Mouse (Mus musculus): ENCODE measurements around the gene Arid3c.
"Not testable (repeated sequence)": the region's sequence is repeated elsewhere in the genome, so short reads cannot be mapped to it uniquely, and the experiment has no call there.

DNA sequence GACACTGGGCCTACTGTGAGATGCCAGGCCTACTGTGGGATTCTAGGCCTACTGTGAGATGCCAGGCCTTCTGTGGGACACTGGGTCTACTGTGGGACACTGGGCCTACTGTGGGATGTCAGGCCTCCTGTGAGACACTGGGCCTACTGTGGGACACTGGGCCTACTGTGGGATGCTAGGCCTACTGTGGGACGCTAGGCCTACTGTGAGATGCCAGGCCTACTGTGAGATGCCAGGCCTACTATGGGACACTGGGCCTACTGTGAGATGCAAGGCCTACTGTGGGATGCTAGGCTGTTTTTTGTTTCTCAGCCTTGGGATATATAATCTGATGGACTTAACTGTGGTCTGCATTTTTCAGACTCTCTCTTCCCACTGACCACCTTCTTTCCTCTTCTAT is 44.9 kb upstream of the Arid3c start:
- TF ChIP-seq POLR2A (IDR thresholded peaks at IDR 0.05; ENCODE audit: borderline replicate concordance, extremely low read depth, insufficient read depth, insufficient read length, poor library complexity, severe bottlenecking); CTCF (IDR thresholded peaks at IDR 0.05; ENCODE audit: borderline replicate concordance, extremely low read depth, insufficient read depth, insufficient read length): not testable (repeated sequence)
